Mouse (Mus musculus) forebrain, postnatal 0 days (tissue): Measurements from ENCODE around the gene Gm28778. TPM values are rescaled to one million over a fixed set of nuclear protein-coding genes. Genes with fewer than 3 reads are reported as not detected.
A peak's percentile ranks its signal among the peaks of the same experiment; 100 is the strongest.
"Not testable (repeated sequence)": the region's sequence is repeated elsewhere in the genome, so short reads cannot be mapped to it uniquely, and the experiment has no call there.

Experiments
- ATAC-seq: fragments of 200-750 bp; cut with Nextera tagmentation; 2 replicates; pipeline ENCODE4 v1.8.0; 2017; ENCODE audit warnings: mild to moderate bottlenecking, moderate library complexity
- DNase-seq: peaks from one replicate; pipeline ENCODE4 v3.0.0-alpha.2; 2015
- H3K27ac ChIP-seq: fragments of 300-500 bp; sonication (generic); 2 replicates; pipeline ENCODE4 v1.5.1; 2014; ENCODE audit warnings: low read depth, mild to moderate bottlenecking, antibody characterized with exemption, low read length, moderate library complexity, mixed read lengths
- H3K27me3 ChIP-seq: fragments of 300-500 bp; sonication (generic); 2 replicates; pipeline ENCODE4 v1.6.1; 2014; ENCODE audit warnings: mild to moderate bottlenecking, low read length, mixed read lengths; ENCODE audit not compliant: insufficient read depth
- H3K36me3 ChIP-seq: fragments of 300-500 bp; sonication (generic); 2 replicates; pipeline ENCODE4 v1.6.1; 2014; ENCODE audit warnings: mild to moderate bottlenecking, moderate library complexity; ENCODE audit not compliant: insufficient read depth
- H3K4me1 ChIP-seq: fragments of 300-500 bp; sonication (generic); 2 replicates; pipeline ENCODE4 v1.6.1; 2014; ENCODE audit warnings: antibody characterized with exemption; ENCODE audit not compliant: insufficient read depth
- H3K4me2 ChIP-seq: fragments of 300-500 bp; sonication (generic); 2 replicates; pipeline ENCODE4 v1.6.1; 2014; ENCODE audit warnings: low read depth, mild to moderate bottlenecking, moderate library complexity
- H3K4me3 ChIP-seq: fragments of 300-500 bp; sonication (generic); 2 replicates; pipeline ENCODE4 v1.5.1; 2014; ENCODE audit warnings: low read depth, low read length, mixed read lengths
- H3K9ac ChIP-seq: fragments of 300-500 bp; sonication (generic); 2 replicates; pipeline ENCODE4 v1.6.1; 2014; ENCODE audit warnings: mild to moderate bottlenecking
- H3K9me3 ChIP-seq: fragments of 300-500 bp; sonication (generic); 2 replicates; pipeline ENCODE4 v1.6.1; 2016; ENCODE audit warnings: low read length
- CTCF ChIP-seq: sonication (generic); IDR thresholded peaks from 2 replicates; pipeline ENCODE4 v1.5.1; 2016; ENCODE audit warnings: antibody characterized with exemption, control low read depth, low read depth
- whole genome bisulfite sequencing: fragments of 180-500 bp; shearing (Covaris S2); extraction: QIAGEN DNeasy Blood & Tissue Kit; methylation state at CpG from one replicate; pipeline ENCODE4 v1.1.7; 2014; 5-methylcytosine and 5-hydroxymethylcytosine counted together
- polyA plus RNA-seq: library from polyadenylated mRNA; unstranded; fragments of >200 nt; fragmentation: Nextera tagmentation; extraction: Ambion mirVana; gene quantifications from 2 replicates; pipeline ENCODE4 v1.2.1, GENCODE M21; 2015
- total RNA-seq: library from RNA; depleted of rRNA; stranded (reverse); fragments of >200 nt; gene quantifications from 2 replicates; pipeline ENCODE4 v1.2.3, GENCODE M21; 2014; rRNA removed

Gm28778 gene
- total and polyA plus RNA-seq, 2 experiments from 2014 or later, result not detected

DNA sequence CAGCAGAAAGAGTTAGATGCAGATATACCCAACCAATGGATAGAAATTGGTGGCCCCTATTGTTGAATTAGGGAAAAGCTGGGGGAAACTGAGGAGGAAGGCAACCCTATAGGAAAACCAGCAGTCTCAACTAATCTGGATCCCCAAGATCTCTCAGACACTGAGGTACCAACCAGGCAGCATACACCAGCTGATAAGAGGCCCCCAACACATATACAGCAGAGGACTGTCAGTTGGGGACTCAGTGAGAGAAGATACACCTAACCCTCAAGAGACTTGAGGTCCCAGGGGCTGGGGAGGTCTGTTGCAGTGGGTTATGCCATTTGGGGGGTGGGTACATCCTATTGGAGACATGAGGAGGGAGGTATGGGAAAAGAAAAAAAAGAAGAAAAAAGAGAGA, 38.6 kb downstream of the Gm28778 start:
- no peak overlapping the region for H3K27ac ChIP-seq
- no peak overlapping the region for H3K4me2 ChIP-seq
- ATAC-seq (no peak), DNase-seq (no peak)
- H3K9ac ChIP-seq, result no peak overlapping the region
- H3K4me1 ChIP-seq, result no peaks in the 10 kb centered on the region
- H3K9me3 ChIP-seq, result 0 out of 2 replicates have a peak, but pooled peaks cover 3% of the 10 kb centered on the region
- TF ChIP-seq CTCF, result no peak
- H3K27me3 ChIP-seq, result no peaks in the 10 kb centered on the region
- no peak overlapping the region for H3K4me3 ChIP-seq
- H3K36me3 ChIP-seq, result 0 out of 2 replicates have a peak, but pooled peaks cover 3% of the 10 kb centered on the region

GRCm38 (mm10) chr1:53337403-53337802, 40.5 kb downstream of the Gm28778 start:
- 62% methylated on average over 2 of the region's 2 CpGs for WGBS
- H3K4me3 ChIP-seq, result not testable (repeated sequence)

DNA sequence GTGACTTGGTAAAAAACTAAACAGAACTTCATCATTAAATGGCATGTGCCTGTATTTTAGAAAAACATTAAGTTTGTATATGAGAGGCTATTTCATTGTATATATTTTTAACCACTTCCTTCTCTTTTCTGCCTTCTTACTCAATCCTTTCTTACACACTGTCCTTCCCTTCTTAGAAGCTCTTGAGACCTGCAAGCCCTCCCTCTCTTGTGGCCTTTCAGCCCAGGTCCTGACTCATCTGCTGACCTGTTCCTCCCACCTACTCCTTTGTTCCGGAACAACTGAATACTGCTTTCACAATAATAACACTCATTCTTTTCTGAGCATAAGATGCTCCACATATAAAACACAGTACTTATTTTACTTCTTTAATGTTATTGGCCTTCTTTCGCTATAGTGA, 44.2 kb downstream of the Gm28778 start:
- 94% methylated on average over 2 of the region's 2 CpGs for WGBS
- no peak for TF ChIP-seq CTCF

More at GRCm38 (mm10) chr1:53337403-53337802, 40.5 kb downstream of the Gm28778 start:
- not testable (repeated sequence) for ATAC-seq, H3K27me3 ChIP-seq, H3K27ac ChIP-seq, H3K4me2 ChIP-seq, H3K9ac ChIP-seq, DNase-seq, H3K4me1 ChIP-seq
- Histone ChIP-seq H3K36me3 (peaks cover 14% of the 10 kb centered on the region), H3K9me3 (peaks cover 17% of the 10 kb centered on the region; the same call in 1 of the 2 replicates)

GRCm38 (mm10) chr1:53352327-53353261, 55.7 kb downstream of the Gm28778 start, which contains the start of the genes Asdurf, Gm28551 and Asnsd1:
Gene Asdurf, minus strand, starts transcription at chr1:53352619.
Gene Gm28551, minus strand, starts transcription at chr1:53352667.
Gene Asnsd1, minus strand, starts transcription at chr1:53352752.
- Histone ChIP-seq H3K9me3 (no peaks in the 10 kb centered on the region), H3K4me2 (peak within 1 kb of the TSS; percentile 53), H3K27me3 (no peaks in the 10 kb centered on the region), H3K9ac (peak within 1 kb of the TSS; percentile 91), H3K36me3 (peaks cover 13% of the 10 kb centered on the region), H3K27ac (peak within 1 kb of the TSS; percentile 90), H3K4me1 (peaks cover 6% of the 10 kb centered on the region; the same call in 1 of the 2 replicates), H3K4me3 (peak within 1 kb of the TSS; percentile 90)
- peak; percentile 100 for ATAC-seq
- WGBS, result under 1% methylated on average over 44 of the region's 44 CpGs
- peak; percentile 71 for TF ChIP-seq CTCF
- DNase-seq, result peak; percentile 99

More for the DNA sequence above, 44.2 kb downstream of the Gm28778 start:
- Histone ChIP-seq H3K9ac (no peak overlapping the region), H3K27me3 (no peaks in the 10 kb centered on the region), H3K9me3 (peaks cover 17% of the 10 kb centered on the region; the same call in 1 of the 2 replicates), H3K4me3 (no peak overlapping the region), H3K27ac (no peak overlapping the region), H3K4me2 (no peak overlapping the region), H3K36me3 (peaks cover 40% of the 10 kb centered on the region), H3K4me1 (no peaks in the 10 kb centered on the region)
- ATAC-seq, result no peak
- no peak for DNase-seq

DNA sequence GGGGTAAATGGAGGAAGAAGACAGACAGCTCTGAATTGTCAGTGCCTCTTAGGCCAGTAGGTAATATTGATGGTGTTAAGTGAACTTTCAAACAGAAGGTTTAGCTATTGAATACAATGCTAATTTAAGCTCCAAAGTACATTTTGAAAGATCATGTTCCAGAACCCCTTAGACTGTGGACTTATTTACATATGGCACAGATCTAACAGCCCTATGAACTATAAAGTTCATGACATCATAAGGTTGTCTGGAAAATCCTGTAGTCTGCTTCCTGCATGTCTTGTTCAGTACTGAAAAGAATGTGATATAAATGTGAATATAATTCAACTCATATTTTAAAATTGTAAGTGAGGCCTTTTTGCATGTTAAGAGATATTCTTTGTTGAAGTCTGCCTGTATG, 62.1 kb downstream of the Gm28778 start:
- Histone ChIP-seq H3K4me1 (no peaks in the 10 kb centered on the region), H3K4me2 (no peak overlapping the region), H3K27me3 (no peaks in the 10 kb centered on the region), H3K9me3 (no peaks in the 10 kb centered on the region), H3K36me3 (no peaks in the 10 kb centered on the region), H3K27ac (no peak overlapping the region), H3K9ac (no peak overlapping the region), H3K4me3 (no peak overlapping the region)
- ATAC-seq (no peak), DNase-seq (no peak)
- TF ChIP-seq CTCF, result no peak

Other genes with a start within 250 kb of the Gm28778 start
- 1.2 and 1.4 TPM in 2 replicates for gene Mstn, start 235.5 kb upstream of the Gm28778 start, total RNA-seq
- gene Mstn, start 235.5 kb upstream of the Gm28778 start, polyA plus RNA-seq, result 0.70 and 0.98 TPM in 2 replicates
- not detected in 2 replicates for gene 1700019A02Rik, start 109.5 kb upstream of the Gm28778 start, total RNA-seq
- gene 1700019A02Rik, start 109.5 kb upstream of the Gm28778 start, polyA plus RNA-seq, result not detected in 2 replicates
- 8.2 and 13.2 TPM in 2 replicates for gene Pms1, start 93 bp upstream of the Gm28778 start, total RNA-seq
- 4.3 and 5.8 TPM in 2 replicates for gene Pms1, start 93 bp upstream of the Gm28778 start, polyA plus RNA-seq
- 34.2 and 42.3 TPM in 2 replicates for gene Ormdl1, start within 50 bp of the Gm28778 start, total RNA-seq
- 33.8 and 38.1 TPM in 2 replicates for gene Ormdl1, start within 50 bp of the Gm28778 start, polyA plus RNA-seq
- gene Osgepl1, start 16.5 kb downstream of the Gm28778 start, total RNA-seq, result 13.5 and 17.2 TPM in 2 replicates
- gene Osgepl1, start 16.5 kb downstream of the Gm28778 start, polyA plus RNA-seq, result 18.6 and 21.4 TPM in 2 replicates
- gene Asdurf, start 55.5 kb downstream of the Gm28778 start, total RNA-seq, result not detected in 2 replicates
- gene Asdurf, start 55.5 kb downstream of the Gm28778 start, polyA plus RNA-seq, result 5.9 and 14.1 TPM in 2 replicates
- gene Gm28551, start 55.6 kb downstream of the Gm28778 start, total RNA-seq, result 1.00 and 1.5 TPM in 2 replicates
- gene Gm28551, start 55.6 kb downstream of the Gm28778 start, polyA plus RNA-seq, result 1.5 and 2.1 TPM in 2 replicates
- gene Asnsd1, start 55.6 kb downstream of the Gm28778 start, total RNA-seq, result 43.8 and 46.0 TPM in 2 replicates
- 50.9 and 51.0 TPM in 2 replicates for gene Asnsd1, start 55.6 kb downstream of the Gm28778 start, polyA plus RNA-seq